Mouse (Mus musculus) right cerebral cortex, postnatal 10 days (tissue): ENCODE measurements around the gene Csrp1.

Experiments used
- DNase-seq, 2 experiments: peaks; one replicate each; pipeline ENCODE4 v3.0.0; 2021; ENCODE audit warnings: low spot score in 2 of 2

Gene Csrp1

GRCm38 (mm10) chr1:135731897-135732684 lies 12.2 kb downstream of the Csrp1 start:
- peak in 1 of 2 experiments; percentile 51 for DNase-seq

DNA sequence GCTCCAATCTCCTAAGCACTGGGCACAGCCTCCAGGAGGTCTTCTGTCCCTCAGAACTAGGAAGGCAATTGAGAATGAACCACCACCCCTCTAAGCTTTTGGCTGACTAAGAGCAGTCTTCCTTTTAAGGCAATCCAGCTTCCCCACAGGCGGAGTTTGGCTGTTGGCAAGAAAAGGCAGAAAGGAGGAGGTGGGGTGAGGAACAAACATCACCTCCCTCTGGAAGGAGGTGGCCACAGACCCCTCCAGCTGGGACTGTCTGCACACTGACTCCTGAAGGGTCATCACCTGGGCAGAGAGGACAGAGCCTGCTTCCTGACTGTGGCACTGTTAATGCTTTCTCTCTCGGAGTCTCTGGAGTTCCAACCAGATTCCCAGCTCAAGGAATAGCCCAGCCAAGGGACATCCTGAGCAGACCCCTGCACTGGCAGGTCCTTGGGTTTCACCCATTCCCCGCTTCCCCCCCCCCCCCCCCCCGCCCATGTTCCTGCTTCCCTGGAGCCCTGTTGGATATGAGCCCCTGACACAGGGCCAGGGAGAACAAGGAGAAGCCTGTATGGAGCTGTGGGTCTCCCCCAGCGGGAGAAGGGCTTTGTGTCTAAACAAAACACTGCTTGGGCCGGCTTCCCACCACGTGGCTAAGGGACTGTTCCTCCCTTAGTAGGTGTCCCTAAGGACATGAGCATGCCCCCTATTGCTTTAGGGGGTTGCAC lies 14.5 kb downstream of the Csrp1 start:
- DNase-seq = peak; percentile 84 to 86

GRCm38 (mm10) chr1:135735460-135735859 lies 15.6 kb downstream of the Csrp1 start:
- no peak for DNase-seq

GRCm38 (mm10) chr1:135744987-135745386 lies 25.1 kb downstream of the Csrp1 start:
- DNase-seq = no peak

GRCm38 (mm10) chr1:135746248-135746647 lies 26.4 kb downstream of the Csrp1 start:
- DNase-seq = no peak

DNA sequence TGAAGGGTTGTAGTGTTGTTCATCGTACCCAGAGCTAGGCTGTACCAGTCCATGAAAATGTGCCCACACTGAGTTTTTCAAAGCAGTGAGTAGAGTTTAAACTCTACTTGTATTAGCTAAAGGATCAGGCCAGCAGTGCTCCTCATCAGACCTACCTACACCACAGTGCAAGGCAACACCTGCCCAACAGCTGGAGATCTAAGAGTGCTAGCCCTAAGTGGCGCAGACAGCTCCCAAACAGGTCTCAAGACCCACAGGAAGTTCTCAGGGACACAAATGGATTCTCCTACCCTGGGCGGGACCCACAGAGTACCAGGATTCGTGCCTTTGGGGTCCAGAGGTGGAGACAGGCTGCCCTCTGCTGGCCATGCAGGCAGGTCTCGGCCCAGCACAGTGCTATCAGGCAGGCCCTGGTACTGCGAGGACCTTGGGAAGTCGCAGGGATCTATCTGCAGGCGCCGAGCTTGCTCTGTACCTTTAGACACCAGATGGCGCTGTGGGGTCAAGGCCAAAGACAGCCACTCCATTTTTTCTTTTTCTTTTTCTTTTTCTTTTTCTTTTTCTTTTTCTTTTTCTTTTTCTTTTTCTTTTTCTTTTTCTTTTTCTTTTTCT lies 33.0 kb downstream of the Csrp1 start:
- peak; percentile 94 for DNase-seq

- DNase-seq = no peak
These were observed 35.4 kb downstream of the Csrp1 start for GRCm38 (mm10) chr1:135755287-135755686.

DNA sequence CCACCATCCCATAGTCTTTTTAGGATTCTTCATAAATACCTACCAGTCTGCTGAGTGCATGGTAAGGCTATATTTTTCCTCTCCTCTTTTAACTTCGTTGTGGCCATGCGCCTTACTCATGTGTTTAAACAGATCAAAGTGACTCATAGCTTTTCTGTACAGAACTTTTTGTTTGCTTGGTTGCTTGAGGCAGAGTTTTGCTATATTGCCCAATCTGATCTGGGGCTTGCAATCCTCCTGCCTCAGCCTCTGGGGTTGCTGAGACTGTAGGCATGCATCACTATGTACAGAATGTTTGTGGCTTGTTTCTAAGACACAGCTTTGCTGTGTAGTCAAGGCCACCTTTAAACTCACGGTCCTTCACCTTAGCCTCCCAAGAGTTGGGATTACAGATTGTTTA lies 36.1 kb downstream of the Csrp1 start:
- no peak for DNase-seq

DNA sequence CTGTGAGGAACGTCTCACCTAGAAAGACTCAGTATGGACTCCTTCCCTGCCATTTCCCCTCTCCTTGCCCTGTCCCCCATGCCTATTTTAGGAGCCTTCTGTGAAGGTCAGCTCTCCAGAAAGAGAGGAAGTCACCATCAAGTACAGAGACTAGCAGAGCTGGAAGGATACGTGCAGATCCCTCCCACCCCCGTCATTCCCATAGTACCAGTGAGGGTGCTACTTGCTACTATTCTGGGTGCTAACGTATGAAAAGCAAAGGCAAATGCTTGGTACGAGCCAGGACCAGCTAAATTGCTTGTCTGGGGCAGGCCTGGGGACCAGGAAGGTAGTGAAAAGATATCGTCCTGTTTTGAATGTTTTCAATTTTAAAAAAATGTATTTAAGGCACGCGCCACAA lies 37.4 kb downstream of the Csrp1 start:
- DNase-seq = no peak

GRCm38 (mm10) chr1:135759685-135760084 lies 39.8 kb downstream of the Csrp1 start:
- no peak for DNase-seq

GRCm38 (mm10) chr1:135760216-135760615 lies 40.4 kb downstream of the Csrp1 start:
- DNase-seq = no peak

GRCm38 (mm10) chr1:135761728-135762127 lies 41.9 kb downstream of the Csrp1 start:
- DNase-seq = no peak

GRCm38 (mm10) chr1:135763503-135764205 lies 43.8 kb downstream of the Csrp1 start:
- no peak for DNase-seq

- no peak for DNase-seq
These were observed 44.3 kb downstream of the Csrp1 start for GRCm38 (mm10) chr1:135764206-135764528.

DNA sequence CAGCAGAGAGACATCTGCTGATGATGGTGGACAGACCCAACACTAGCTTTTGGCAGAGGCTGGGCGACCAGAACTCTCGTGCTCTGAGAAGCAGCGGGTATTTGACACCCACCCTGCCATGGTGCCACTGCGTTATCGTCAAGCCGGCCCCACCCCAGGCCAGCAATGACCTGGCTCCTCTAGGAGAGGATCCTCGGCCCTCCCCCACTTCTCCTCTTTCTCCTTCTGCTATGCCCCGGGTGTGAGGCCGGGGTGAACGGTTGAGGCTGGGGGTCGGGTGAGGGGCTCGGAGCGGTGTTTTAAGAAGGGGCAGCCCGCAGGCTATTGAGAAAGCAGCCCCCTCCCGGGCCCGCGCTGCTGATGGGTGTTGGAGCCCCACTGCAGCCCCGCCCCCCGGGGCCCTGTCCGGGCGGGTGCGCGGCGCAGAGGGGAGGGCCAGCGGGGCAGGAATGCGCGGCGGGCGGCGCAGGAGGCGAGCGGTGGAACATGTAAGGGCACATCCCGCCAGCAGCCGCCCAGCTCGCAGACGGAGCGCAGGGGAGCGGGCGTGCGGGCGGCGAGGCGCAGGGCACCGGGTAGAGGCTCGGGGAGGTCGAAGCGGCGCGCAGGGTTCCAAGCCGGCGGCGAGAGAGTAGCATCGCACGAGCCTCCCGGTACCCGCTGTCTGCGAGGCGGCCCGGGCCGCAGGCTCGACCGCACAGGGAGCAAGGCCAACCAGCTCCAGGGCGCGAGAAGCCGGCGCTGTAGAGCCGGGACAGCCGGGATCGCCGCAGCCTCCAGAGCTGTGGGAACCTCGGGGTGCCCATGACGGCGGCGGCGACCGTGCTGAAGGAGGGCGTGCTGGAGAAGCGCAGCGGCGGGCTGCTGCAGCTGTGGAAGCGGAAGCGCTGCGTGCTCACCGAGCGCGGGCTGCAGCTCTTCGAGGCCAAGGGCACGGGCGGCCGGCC lies 46.1 kb downstream of the Csrp1 start, which contains the start of gene Phlda3:
Gene Phlda3 (plus strand): TSS at position 475 of the 947 bp plus-strand sequence.
- DNase-seq = peak; percentile 56 to 70

- no peak for DNase-seq
These were observed 46.9 kb downstream of the Csrp1 start for GRCm38 (mm10) chr1:135766592-135767306.

DNA sequence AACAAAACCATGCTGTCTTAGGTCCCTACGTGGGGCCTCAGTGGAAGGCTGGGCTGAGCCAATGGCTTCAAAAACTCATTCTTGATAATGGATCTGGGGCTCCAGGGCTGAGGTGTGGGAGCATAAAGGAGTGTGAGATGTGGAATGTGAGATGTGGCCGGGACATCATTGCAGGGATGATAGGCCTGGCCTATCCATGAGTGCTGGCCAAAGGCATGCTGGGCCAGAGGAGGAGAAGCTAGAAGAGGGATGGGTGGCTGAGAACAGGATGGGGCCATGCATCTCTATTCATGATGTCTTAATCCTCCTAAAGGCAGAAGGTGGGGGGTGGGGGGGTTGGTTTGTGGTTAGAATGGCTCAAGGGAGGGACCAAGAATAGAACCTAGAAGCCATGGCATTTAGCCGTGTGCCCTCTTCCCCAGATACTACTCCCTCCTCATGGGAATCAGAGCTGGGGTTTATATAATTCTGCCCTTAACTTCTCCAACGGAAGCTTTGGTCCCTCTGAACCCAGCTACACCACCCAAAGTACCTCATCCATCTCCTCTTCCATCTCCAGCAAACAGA lies 47.5 kb downstream of the Csrp1 start:
- DNase-seq = no peak

GRCm38 (mm10) chr1:135768400-135768799 lies 48.5 kb downstream of the Csrp1 start:
- no peak for DNase-seq

GRCm38 (mm10) chr1:135770237-135770636 lies 50.4 kb downstream of the Csrp1 start:
- no peak for DNase-seq
